Mouse (Mus musculus): ENCODE measurements around the gene Plcb4. TPM values are rescaled to one million over a fixed set of nuclear protein-coding genes. Genes with fewer than 3 reads are reported as not detected.
A peak's percentile ranks its signal among the peaks of the same experiment; 100 is the strongest.

Gene Plcb4
- polyA plus RNA-seq, 1 experiment from 2014 or later = 12.7 TPM

- Histone ChIP-seq H3K9me3 (no peaks in the 10 kb centered on the region), H3K36me3 (no peaks in the 10 kb centered on the region), H3K27ac (no peak overlapping the region), H3K9ac (no peak overlapping the region), H3K4me2 (replicated peaks) (no peak overlapping the region), H3K27me3 (replicated peaks) (no peaks in the 10 kb centered on the region), H3K4me3 (replicated peaks) (no peak overlapping the region), H3K4me1 (replicated peaks) (no peaks in the 10 kb centered on the region)
- no peak for ATAC-seq
- WGBS = 45% methylated on average over 7 of the region's 7 CpGs
Observed at GRCm38 (mm10) chr2:136002118-136002517, 343.3 kb downstream of the Plcb4 start.

DNA sequence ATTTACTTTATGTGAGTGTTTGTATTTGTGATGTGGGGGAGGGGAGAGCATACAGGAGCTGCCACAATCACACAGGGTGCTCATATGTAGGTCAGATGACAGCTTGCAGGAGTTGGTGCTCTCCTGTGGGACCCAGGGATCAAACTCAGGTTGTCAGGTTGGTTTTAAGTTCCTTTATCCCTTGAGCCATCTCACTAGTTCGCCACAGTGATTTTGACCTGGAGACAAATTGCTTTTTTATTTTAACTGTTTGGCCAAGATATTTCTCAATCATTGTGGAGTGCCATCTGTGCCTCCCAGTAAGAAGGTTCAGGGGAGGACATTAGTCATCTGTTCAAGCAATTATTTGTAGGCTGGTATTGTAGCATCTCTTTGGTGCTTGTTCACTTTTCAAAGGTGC lies 345.0 kb downstream of the Plcb4 start:
- Histone ChIP-seq H3K27ac (no peak overlapping the region), H3K9ac (no peak overlapping the region), H3K36me3 (no peaks in the 10 kb centered on the region), H3K4me1 (replicated peaks) (no peaks in the 10 kb centered on the region), H3K4me3 (replicated peaks) (no peak overlapping the region), H3K4me2 (replicated peaks) (no peak overlapping the region), H3K27me3 (replicated peaks) (no peaks in the 10 kb centered on the region), H3K9me3 (no peaks in the 10 kb centered on the region)
- WGBS = 85% methylated on average over 1 of the region's 1 CpGs
- no peak for ATAC-seq

DNA sequence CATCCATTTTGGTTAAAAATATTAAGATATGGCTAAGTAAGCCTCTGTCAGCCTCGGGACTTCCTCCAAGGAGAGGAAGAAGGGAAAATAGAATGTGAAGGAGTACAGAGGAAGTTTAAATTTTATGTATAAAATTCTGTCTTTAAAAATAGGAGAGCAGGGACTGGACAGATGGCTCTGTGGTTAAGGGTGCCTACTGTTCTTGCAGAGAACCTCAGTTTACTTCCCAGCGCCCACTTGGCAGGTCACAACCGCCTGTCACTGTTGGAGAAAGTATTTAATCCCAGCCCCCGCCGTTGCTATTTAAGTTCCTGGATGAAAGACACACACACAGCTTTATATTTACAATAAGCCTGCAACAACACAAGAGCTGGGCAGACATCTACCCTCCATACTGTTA lies 347.5 kb downstream of the Plcb4 start:
- ATAC-seq = no peak
- Histone ChIP-seq H3K36me3 (no peaks in the 10 kb centered on the region), H3K27ac (no peak overlapping the region), H3K4me3 (replicated peaks) (no peak overlapping the region), H3K27me3 (replicated peaks) (no peaks in the 10 kb centered on the region), H3K9me3 (no peaks in the 10 kb centered on the region), H3K4me1 (replicated peaks) (no peaks in the 10 kb centered on the region), H3K4me2 (replicated peaks) (no peak overlapping the region), H3K9ac (no peak overlapping the region)
- 87% methylated on average over 5 of the region's 5 CpGs for WGBS

GRCm38 (mm10) chr2:136012759-136013158 lies 353.9 kb downstream of the Plcb4 start:
- Histone ChIP-seq H3K9ac (no peak overlapping the region), H3K9me3 (no peaks in the 10 kb centered on the region), H3K27ac (no peak overlapping the region), H3K27me3 (replicated peaks) (no peaks in the 10 kb centered on the region), H3K4me3 (replicated peaks) (no peak overlapping the region), H3K4me1 (replicated peaks) (no peaks in the 10 kb centered on the region), H3K36me3 (no peaks in the 10 kb centered on the region), H3K4me2 (replicated peaks) (no peak overlapping the region)
- ATAC-seq = no peak
- WGBS = 91% methylated on average over 9 of the region's 9 CpGs

GRCm38 (mm10) chr2:136048464-136048863 lies 389.7 kb downstream of the Plcb4 start:
- 93% methylated on average over 4 of the region's 4 CpGs for WGBS
- no peak overlapping the region for H3K4me3 ChIP-seq (replicated peaks)
- no peaks in the 10 kb centered on the region for H3K9me3 ChIP-seq
- H3K36me3 ChIP-seq = no peaks in the 10 kb centered on the region
- H3K27me3 ChIP-seq (replicated peaks) = peaks cover 3% of the 10 kb centered on the region; the same call in 1 of the 2 replicates
- ATAC-seq = no peak
- no peak overlapping the region for H3K9ac ChIP-seq
- H3K4me2 ChIP-seq (replicated peaks) = no peak overlapping the region
- no peaks in the 10 kb centered on the region for H3K4me1 ChIP-seq (replicated peaks)
- H3K27ac ChIP-seq = no peak overlapping the region

DNA sequence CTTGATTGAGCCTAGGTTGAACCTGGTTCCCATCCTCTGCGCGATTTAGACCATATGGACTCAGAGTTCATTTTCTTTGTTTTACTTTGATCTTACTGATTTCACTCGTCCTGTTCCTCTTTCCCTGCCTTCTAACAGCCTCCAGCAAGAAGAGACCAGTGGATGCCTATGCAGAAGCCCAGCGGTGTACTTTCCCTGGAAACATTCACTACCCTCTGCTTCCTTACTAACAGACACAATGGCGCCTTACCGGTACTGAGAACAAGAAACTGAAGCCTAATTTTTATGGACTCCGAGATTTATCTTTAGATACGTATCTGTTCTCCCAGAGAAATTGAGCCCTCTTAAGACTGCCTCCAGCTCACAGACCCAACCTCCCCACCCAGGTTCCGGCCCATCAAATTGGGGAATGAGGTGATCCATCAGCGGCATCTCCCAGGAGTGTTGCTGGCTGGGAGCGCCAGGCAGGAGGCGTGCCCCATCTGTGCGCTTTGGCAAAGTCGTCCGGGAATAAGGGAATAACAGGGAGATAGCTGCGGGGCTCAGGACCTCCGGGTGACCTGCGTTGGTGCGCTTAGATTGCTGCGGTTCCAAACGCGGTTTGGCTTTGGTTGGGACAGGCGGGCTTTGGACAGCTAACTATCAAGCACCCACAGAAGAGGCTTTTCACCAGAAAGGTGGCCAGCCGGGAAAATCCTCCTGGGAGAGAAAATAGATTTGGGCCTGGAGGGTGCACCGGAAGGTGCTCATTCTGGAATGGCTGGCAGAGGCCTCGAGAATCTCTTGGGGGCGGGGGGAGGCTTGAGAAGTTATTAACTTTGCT lies 392.2 kb downstream of the Plcb4 start:
- Histone ChIP-seq H3K36me3 (no peaks in the 10 kb centered on the region), H3K27me3 (replicated peaks) (peaks cover 3% of the 10 kb centered on the region; the same call in 1 of the 2 replicates), H3K4me2 (replicated peaks) (peak overlapping the region; percentile 40), H3K9ac (no peak overlapping the region), H3K4me3 (replicated peaks) (peak overlapping the region; percentile 6; the same call in 1 of the 2 replicates), H3K27ac (no peak overlapping the region), H3K9me3 (no peaks in the 10 kb centered on the region), H3K4me1 (replicated peaks) (no peaks in the 10 kb centered on the region)
- 18% methylated on average over 27 of the region's 27 CpGs for WGBS
- ATAC-seq = no peak

DNA sequence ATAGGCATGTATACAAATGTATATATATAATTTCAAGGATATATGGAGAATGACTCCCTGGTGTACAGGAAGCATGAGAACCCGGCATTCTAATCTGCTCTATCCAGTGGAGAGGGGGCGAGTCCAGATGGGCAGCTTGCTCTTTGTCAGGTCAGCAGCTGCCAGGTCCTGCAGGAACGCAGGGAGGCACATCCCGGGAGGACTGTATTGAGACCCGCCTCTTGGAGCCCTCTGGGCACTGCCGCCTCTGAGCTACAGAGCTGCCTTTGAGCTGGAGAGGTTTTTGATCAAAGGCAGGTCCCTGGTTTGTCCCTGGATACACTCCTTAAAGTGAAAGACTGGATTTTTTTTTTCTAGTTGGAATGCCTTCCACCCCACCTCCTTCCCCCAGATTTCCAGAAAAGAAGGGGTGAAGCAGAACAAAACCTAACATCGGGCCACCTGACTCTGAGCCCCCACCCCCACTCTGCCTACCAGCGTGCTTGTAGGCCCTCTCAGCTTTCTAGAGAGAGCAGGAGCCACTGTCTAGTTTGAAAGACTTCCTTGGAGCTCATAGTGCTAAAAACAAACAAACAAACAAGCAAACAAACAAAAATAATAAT lies 393.0 kb downstream of the Plcb4 start, which contains the start of gene Lamp5:
TSS of gene Lamp5 (plus strand) at position 552 of the 602 bp plus-strand sequence.
- ATAC-seq = no peak
- Histone ChIP-seq H3K4me3 (replicated peaks) (peak within 1 kb of the TSS; percentile 6; the same call in 1 of the 2 replicates), H3K4me2 (replicated peaks) (peak within 1 kb of the TSS; percentile 40), H3K4me1 (replicated peaks) (no peaks in the 10 kb centered on the region), H3K27ac (no peak within 1 kb of the TSS), H3K9me3 (no peaks in the 10 kb centered on the region), H3K27me3 (replicated peaks) (peaks cover 3% of the 10 kb centered on the region; the same call in 1 of the 2 replicates), H3K9ac (no peak within 1 kb of the TSS), H3K36me3 (no peaks in the 10 kb centered on the region)
- 7% methylated on average over 8 of the region's 8 CpGs for WGBS

DNA sequence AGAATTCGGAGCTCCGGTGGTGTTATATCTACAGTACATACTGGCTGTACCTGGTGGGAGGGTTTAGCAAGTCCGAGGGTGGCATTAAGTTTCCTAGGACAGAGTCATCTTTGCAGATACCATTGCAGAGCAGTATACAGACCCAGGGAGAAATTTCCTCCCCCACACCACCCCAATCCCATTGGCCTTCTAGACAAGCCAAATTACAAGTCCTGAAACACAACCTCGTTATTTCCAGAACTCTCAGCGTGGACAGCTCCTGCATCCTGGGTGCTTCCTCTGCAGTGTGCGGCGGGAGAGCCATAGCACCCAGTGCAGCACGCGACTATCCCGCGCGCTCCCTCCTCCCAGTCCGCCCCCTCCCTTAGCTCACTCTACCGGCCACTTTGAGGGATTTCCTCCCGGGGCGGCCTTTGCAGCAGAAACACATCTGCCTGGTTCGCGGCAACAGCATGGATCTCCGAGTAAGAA lies 399.1 kb downstream of the Plcb4 start:
- H3K27ac ChIP-seq = no peak overlapping the region
- no peak for ATAC-seq
- no peaks in the 10 kb centered on the region for H3K9me3 ChIP-seq
- no peak overlapping the region for H3K4me3 ChIP-seq (replicated peaks)
- H3K36me3 ChIP-seq = no peaks in the 10 kb centered on the region
- H3K4me2 ChIP-seq (replicated peaks) = peak overlapping the region; percentile 40; the same call in 1 of the 2 replicates
- no peak overlapping the region for H3K9ac ChIP-seq
- H3K4me1 ChIP-seq (replicated peaks) = peaks cover 5% of the 10 kb centered on the region; the same call in 1 of the 2 replicates
- WGBS = 6% methylated on average over 19 of the region's 19 CpGs
- H3K27me3 ChIP-seq (replicated peaks) = peaks cover 34% of the 10 kb centered on the region

- Histone ChIP-seq H3K9me3 (no peaks in the 10 kb centered on the region), H3K4me1 (replicated peaks) (peaks cover 5% of the 10 kb centered on the region; the same call in 1 of the 2 replicates), H3K4me2 (replicated peaks) (peak overlapping the region; percentile 40; the same call in 1 of the 2 replicates), H3K36me3 (no peaks in the 10 kb centered on the region), H3K4me3 (replicated peaks) (no peak overlapping the region), H3K9ac (no peak overlapping the region), H3K27me3 (replicated peaks) (peaks cover 34% of the 10 kb centered on the region), H3K27ac (no peak overlapping the region)
- WGBS = 8% methylated on average over 7 of the region's 7 CpGs
- ATAC-seq = no peak
Observed at GRCm38 (mm10) chr2:136058398-136058797, 399.6 kb downstream of the Plcb4 start.

GRCm38 (mm10) chr2:136059029-136059669 lies 400.3 kb downstream of the Plcb4 start:
- no peaks in the 10 kb centered on the region for H3K36me3 ChIP-seq
- H3K4me1 ChIP-seq (replicated peaks) = peaks cover 5% of the 10 kb centered on the region; the same call in 1 of the 2 replicates
- H3K9ac ChIP-seq = no peak overlapping the region
- no peak for ATAC-seq
- 0 out of 2 replicates have a peak overlapping the region, but pooled peaks have one; percentile 11 for H3K4me3 ChIP-seq (replicated peaks)
- H3K27me3 ChIP-seq (replicated peaks) = peaks cover 34% of the 10 kb centered on the region
- no peaks in the 10 kb centered on the region for H3K9me3 ChIP-seq
- H3K4me2 ChIP-seq (replicated peaks) = peak overlapping the region; percentile 24; the same call in 1 of the 2 replicates
- H3K27ac ChIP-seq = no peak overlapping the region
- 2% methylated on average over 37 of the region's 37 CpGs for WGBS
